Mouse (Mus musculus) C2C12 (cell line): ENCODE measurements around the gene Tmem14a. TPM values are rescaled to one million over a fixed set of nuclear protein-coding genes. Genes with fewer than 3 reads are reported as not detected.
"Not testable (repeated sequence)": the region's sequence is repeated elsewhere in the genome, so short reads cannot be mapped to it uniquely, and the experiment has no call there.

Experiments
- H3K27me3 ChIP-seq: one replicate; pipeline ENCODE4 v1.6.1; 2011; ENCODE audit not compliant: control insufficient read depth, insufficient read depth, insufficient read length
- H3K36me3 ChIP-seq: one replicate; pipeline ENCODE4 v1.6.1; 2011; ENCODE audit not compliant: control insufficient read depth, insufficient read depth
- H3K4me3 ChIP-seq: one replicate; pipeline ENCODE4 v1.5.1; 2011; ENCODE audit warnings: mild to moderate bottlenecking, control low read depth; ENCODE audit not compliant: poor library complexity, insufficient read depth, severe bottlenecking
- H3K79me2 ChIP-seq: one replicate; pipeline ENCODE4 v1.6.1; 2011; ENCODE audit not compliant: control insufficient read depth, insufficient read depth
- H3K79me3 ChIP-seq: one replicate; pipeline ENCODE4 v1.6.1; 2011; ENCODE audit warnings: low read depth, control low read depth
- H3ac ChIP-seq: one replicate; pipeline ENCODE3; 2011; ENCODE audit warnings: low read depth; ENCODE audit not compliant: control insufficient read depth, insufficient read length
- CEBPB ChIP-seq: IDR thresholded peaks from one replicate; pipeline ENCODE4 v1.6.1; 2011; ENCODE audit warnings: low read depth, mild to moderate bottlenecking, control low read depth, moderate library complexity
- CTCF ChIP-seq: IDR thresholded peaks from one replicate; pipeline ENCODE4 v1.5.1; 2011; ENCODE audit not compliant: control insufficient read depth, insufficient read depth, insufficient read length
- FOSL1 ChIP-seq: IDR thresholded peaks from one replicate; pipeline ENCODE4 v1.8.0; 2011; ENCODE audit warnings: mild to moderate bottlenecking, low read length; ENCODE audit not compliant: poor library complexity, insufficient read depth, severe bottlenecking
- MAX ChIP-seq: IDR thresholded peaks from one replicate; pipeline ENCODE4 v1.6.1; 2011; ENCODE audit warnings: mild to moderate bottlenecking, control low read depth
- MYOD1 ChIP-seq: IDR thresholded peaks from one replicate; pipeline ENCODE4 v1.6.1; 2011; ENCODE audit warnings: low read depth; ENCODE audit not compliant: control insufficient read depth, insufficient read length
- MYOG ChIP-seq: IDR thresholded peaks from one replicate; pipeline ENCODE4 v1.6.1; 2011; ENCODE audit not compliant: control insufficient read depth, insufficient read length; ENCODE audit errors: extremely low read depth
- USF1 ChIP-seq: IDR thresholded peaks from one replicate; pipeline ENCODE4 v1.6.1; 2011; ENCODE audit warnings: low read depth, mild to moderate bottlenecking, control low read depth, moderate library complexity
- polyA plus RNA-seq: library from polyadenylated mRNA; unstranded; fragments of >200 nt; fragmentation: generic; extraction: Trizol; gene quantifications from one replicate; pipeline ENCODE4 v1.2.1, GENCODE M21; 2012; ENCODE audit warnings: missing spikeins

Tmem14a gene
- polyA plus RNA-seq, 1 experiment, result 0.87 TPM

DNA sequence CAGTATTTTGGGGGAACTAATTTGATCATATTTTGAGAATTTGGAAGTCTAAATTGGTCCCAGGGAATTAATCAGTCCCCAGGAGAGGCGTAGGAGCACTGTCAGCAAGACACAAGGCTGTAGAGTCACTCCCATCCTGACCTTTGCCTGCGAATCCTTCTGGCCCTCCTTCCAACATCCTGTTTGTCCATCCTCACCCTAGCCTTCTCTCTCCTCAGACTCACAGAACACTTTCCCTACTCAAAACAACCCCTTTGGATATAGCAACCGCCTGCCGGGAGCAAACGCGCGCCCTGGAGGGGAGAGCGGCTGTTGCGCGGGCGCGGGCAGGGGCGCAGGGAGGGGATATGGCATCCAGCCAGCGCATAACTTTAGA, 53.7 kb downstream of the Tmem14a start:
- Histone ChIP-seq H3ac (no peak overlapping the region), H3K27me3 (no peaks in the 10 kb centered on the region), H3K4me3 (no peak overlapping the region), H3K36me3 (no peaks in the 10 kb centered on the region), H3K79me2 (no peaks in the 10 kb centered on the region), H3K79me3 (no peaks in the 10 kb centered on the region)
- no peak for TF ChIP-seq USF1
- TF ChIP-seq MYOD1, result no peak
- no peak for TF ChIP-seq FOSL1
- no peak for TF ChIP-seq MAX

DNA sequence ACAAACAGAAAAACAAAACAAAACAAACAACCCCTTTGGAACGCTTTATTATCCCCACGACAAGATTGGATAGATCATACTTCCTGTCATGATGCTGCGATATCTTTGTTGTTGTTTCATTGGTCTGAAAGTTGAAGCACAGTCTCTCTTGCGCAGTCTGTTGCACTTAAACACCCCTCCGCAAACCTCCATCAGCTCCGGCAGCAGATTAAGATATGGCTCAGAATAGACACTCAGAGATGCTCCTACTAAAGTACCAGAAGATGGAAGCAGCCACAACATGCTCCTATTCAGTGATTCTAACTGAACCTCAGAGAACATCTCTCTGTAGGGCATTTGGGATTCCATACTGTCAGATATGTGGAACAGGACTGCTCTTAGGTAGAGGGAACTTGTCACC, 54.7 kb downstream of the Tmem14a start:
- H3K36me3 ChIP-seq, result no peaks in the 10 kb centered on the region
- no peak overlapping the region for H3K4me3 ChIP-seq
- no peak overlapping the region for H3ac ChIP-seq
- H3K79me2 ChIP-seq, result no peaks in the 10 kb centered on the region
- TF ChIP-seq FOSL1 (no peak), MYOD1 (no peak), CTCF (no peak), CEBPB (no peak), MAX (no peak), MYOG (no peak), USF1 (no peak)
- H3K27me3 ChIP-seq, result no peaks in the 10 kb centered on the region
- H3K79me3 ChIP-seq, result no peaks in the 10 kb centered on the region

DNA sequence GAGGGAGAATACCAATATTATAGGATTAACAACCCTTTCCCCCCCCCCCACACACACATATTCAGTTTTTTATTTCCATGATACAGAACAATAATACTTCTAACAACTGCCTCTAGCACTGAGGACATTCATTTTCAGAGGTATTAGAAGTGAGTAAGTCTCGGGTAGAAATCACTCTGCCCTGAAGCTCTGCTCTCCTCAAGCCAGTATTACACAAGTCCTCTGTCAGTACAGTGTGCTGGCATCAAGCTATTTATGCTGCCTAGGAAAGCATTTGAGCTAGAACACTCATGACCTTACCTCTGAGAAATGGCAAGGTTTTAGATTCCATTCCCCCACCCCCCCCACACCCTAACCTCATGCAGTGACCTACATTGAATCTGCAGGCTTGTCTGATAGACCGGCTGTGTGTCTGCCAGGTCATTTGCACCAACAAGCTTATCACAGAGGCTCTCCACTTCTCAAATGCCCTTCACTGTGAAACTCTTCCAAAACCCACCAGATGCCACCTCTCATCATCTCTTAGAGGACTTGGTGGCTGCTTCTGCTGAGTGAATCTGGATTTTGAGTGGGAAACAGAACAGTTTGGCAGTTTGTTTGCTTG, 56.2 kb downstream of the Tmem14a start:
- TF ChIP-seq USF1 (no peak), CTCF (no peak), MAX (no peak), FOSL1 (no peak), CEBPB (no peak), MYOG (no peak), MYOD1 (no peak)
- no peaks in the 10 kb centered on the region for H3K79me3 ChIP-seq
- H3ac ChIP-seq, result no peak overlapping the region
- no peaks in the 10 kb centered on the region for H3K36me3 ChIP-seq
- H3K79me2 ChIP-seq, result no peaks in the 10 kb centered on the region
- no peaks in the 10 kb centered on the region for H3K27me3 ChIP-seq
- no peak overlapping the region for H3K4me3 ChIP-seq

- not testable (repeated sequence) for H3K36me3 ChIP-seq, H3K27me3 ChIP-seq, H3ac ChIP-seq, H3K79me2 ChIP-seq, H3K4me3 ChIP-seq, H3K79me3 ChIP-seq
Measured at GRCm38 (mm10) chr1:21275366-21275765, 57.0 kb downstream of the Tmem14a start.

DNA sequence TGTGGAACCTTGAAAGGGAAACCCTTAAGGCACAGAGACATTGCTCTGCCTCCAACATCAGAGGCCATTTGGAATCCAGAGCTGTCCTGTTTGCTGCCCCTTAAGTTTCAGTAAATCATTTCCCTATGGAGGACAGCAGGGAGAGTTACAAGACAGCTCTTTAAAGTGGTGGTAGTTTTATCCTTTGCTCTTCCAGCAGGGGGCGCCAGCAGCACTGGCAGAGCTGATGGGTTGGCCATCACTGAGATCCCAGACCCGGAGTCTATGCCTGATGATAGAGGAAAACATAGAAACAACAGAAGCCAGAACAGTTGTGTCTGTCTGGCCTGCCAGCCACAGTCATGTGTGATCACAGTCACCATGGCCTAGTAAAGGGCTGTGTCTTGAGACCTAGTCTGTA, 57.8 kb downstream of the Tmem14a start:
- H3K4me3 ChIP-seq, H3K36me3 ChIP-seq, H3K27me3 ChIP-seq, H3K79me2 ChIP-seq, H3K79me3 ChIP-seq, H3ac ChIP-seq: not testable (repeated sequence)

Other genes starting within 250 kb of the Tmem14a start
- gene Tram2, start 139.3 kb upstream of the Tmem14a start, polyA plus RNA-seq, result 3.4 TPM
- not detected for gene Gsta3, start 22.0 kb downstream of the Tmem14a start, polyA plus RNA-seq
- gene Khdc1a, start 131.1 kb downstream of the Tmem14a start, polyA plus RNA-seq, result not detected
- not detected for gene Khdc1c, start 149.8 kb downstream of the Tmem14a start, polyA plus RNA-seq
- gene Khdc1b, start 165.0 kb downstream of the Tmem14a start, polyA plus RNA-seq, result not detected